Mouse (Mus musculus): ENCODE measurements around the gene Ssxb5. TPM values are rescaled to one million over a fixed set of nuclear protein-coding genes. Genes with fewer than 3 reads are reported as not detected.
"Not testable (repeated sequence)": the region's sequence is repeated elsewhere in the genome, so short reads cannot be mapped to it uniquely, and the experiment has no call there.

The Ssxb5 gene
- total RNA-seq (2021), result not detected
- long read RNA-seq, experiment 1, result 0 reads
- long read RNA-seq, experiment 2, result 0 reads

- DNase-seq (ENCODE audit: extremely low spot score in 1 of 2, low spot score in 2 of 2); H3K4me3 ChIP-seq; intact Hi-C loops (cut with DNase I); H3K27ac ChIP-seq: not testable (repeated sequence)
These were observed at the start of gene Ssxb5 for GRCm38 (mm10) chrX:8803391-8803790. Ssxb5 (plus strand) TSS chrX:8803691.

GRCm38 (mm10) chrX:8832043-8832442 is 28.6 kb downstream of the Ssxb5 start:
- peak; percentile 60 for TF ChIP-seq CTCF (IDR thresholded peaks at IDR 0.05)
- H3K27ac ChIP-seq, result no peak overlapping the region
- intact Hi-C loops (cut with DNase I), result loop anchor here (5.0 kb wide), 1 partner anchor 115 kb away; no protein-coding TSS in a partner anchor
- DNase-seq (ENCODE audit: extremely low spot score in 1 of 2, low spot score in 2 of 2), result peak; percentile 46 to 48
- H3K4me3 ChIP-seq, result no peak overlapping the region

GRCm38 (mm10) chrX:8843694-8844093 is 40.2 kb downstream of the Ssxb5 start, which contains the start of gene Gm6592:
Gm6592 (plus strand) TSS chrX:8843994.
- no peak within 1 kb of the TSS for H3K4me3 ChIP-seq
- TF ChIP-seq CTCF (IDR thresholded peaks at IDR 0.05), result no peak

GRCm38 (mm10) chrX:8852486-8852885 is 49.0 kb downstream of the Ssxb5 start:
- intact Hi-C loops (cut with DNase I), result no loop called here
- Histone ChIP-seq H3K27ac (no peak overlapping the region), H3K4me3 (no peak overlapping the region)
- TF ChIP-seq CTCF (IDR thresholded peaks at IDR 0.05), result no peak
- DNase-seq (ENCODE audit: extremely low spot score in 1 of 2, low spot score in 2 of 2), result no peak

More at GRCm38 (mm10) chrX:8843694-8844093, 40.2 kb downstream of the Ssxb5 start, which contains the start of gene Gm6592:
- no peak for DNase-seq (ENCODE audit: extremely low spot score in 1 of 2, low spot score in 2 of 2)
- intact Hi-C loops (cut with DNase I), result no loop called here
- no peak within 1 kb of the TSS for H3K27ac ChIP-seq

Other genes with a start within 250 kb of the Ssxb5 start
- not detected for gene Ssxb3, start 211.9 kb upstream of the Ssxb5 start, total RNA-seq (2021)
- gene Ssxb8, start 112.8 kb upstream of the Ssxb5 start, total RNA-seq (2021), result not detected
- gene Ssx9, start 55.3 kb upstream of the Ssxb5 start, total RNA-seq (2021), result not detected
- gene Gm6592, start 40.3 kb downstream of the Ssxb5 start, total RNA-seq (2021), result not detected
- gene Gm5751, start 70.6 kb downstream of the Ssxb5 start, total RNA-seq (2021), result not detected
- gene B630019K06Rik, start 88.7 kb downstream of the Ssxb5 start, total RNA-seq (2021), result 10 to 100 TPM; 31.4 to 35.0 TPM
- gene Fthl17b, start 159.3 kb downstream of the Ssxb5 start, total RNA-seq (2021), result not detected
- not detected for gene Fthl17c, start 172.9 kb downstream of the Ssxb5 start, total RNA-seq (2021)
- not detected for gene Fthl17d, start 183.1 kb downstream of the Ssxb5 start, total RNA-seq (2021)
- gene Fthl17e, start 229.8 kb downstream of the Ssxb5 start, total RNA-seq (2021), result not detected

All from left cerebral cortex, adult 2 months (tissue).